Mouse (Mus musculus) gastrocnemius, adult 18-20 months (tissue): ENCODE data around the gene Gm5089. TPM values are rescaled to one million over a fixed set of nuclear protein-coding genes. Genes with fewer than 3 reads are reported as not detected.
"Not testable (repeated sequence)": the region's sequence is repeated elsewhere in the genome, so short reads cannot be mapped to it uniquely, and the experiment has no call there.

Source experiments
- DNase-seq: peaks from one replicate; pipeline ENCODE4 v3.0.0; 2021; ENCODE audit warnings: low spot score
- total RNA-seq, 2 experiments: library from RNA; stranded (reverse); gene quantifications; 2 replicates each; pipeline ENCODE4 v1.2.3; 2021

The Gm5089 gene
- total RNA-seq, 2 experiments from 2014 or later = not detected

DNA sequence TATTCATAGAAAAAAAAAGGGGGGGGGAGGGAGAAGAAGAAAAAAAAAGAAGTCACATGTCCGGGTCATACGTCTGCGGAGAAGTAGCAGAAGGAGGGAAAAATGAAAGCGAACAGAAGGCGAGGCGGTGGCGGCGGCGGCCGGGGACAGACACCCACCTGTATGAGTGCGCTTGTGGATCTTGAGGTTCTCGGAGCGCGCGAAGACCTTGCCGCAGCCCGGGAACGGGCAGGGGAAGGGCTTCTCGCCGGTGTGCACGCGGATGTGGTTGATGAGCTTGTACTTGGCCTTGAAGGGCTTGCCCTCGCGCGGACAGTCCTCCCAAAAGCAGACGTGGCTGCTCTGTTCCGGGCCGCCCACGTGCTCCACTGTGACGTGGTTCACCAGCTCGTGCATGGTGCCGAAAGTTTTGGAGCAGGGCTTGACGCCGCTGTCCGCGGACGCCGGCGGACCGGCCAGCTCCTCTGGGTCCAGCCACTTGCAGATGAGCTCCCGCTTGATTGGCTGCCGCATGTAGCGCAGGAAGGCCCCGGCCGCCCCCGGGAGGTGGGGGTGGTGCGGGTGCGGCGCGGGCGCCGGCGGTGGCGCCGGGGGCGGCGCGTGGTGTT, 12.9 kb upstream of the Gm5089 start:
- peak; percentile 25 for DNase-seq

DNA sequence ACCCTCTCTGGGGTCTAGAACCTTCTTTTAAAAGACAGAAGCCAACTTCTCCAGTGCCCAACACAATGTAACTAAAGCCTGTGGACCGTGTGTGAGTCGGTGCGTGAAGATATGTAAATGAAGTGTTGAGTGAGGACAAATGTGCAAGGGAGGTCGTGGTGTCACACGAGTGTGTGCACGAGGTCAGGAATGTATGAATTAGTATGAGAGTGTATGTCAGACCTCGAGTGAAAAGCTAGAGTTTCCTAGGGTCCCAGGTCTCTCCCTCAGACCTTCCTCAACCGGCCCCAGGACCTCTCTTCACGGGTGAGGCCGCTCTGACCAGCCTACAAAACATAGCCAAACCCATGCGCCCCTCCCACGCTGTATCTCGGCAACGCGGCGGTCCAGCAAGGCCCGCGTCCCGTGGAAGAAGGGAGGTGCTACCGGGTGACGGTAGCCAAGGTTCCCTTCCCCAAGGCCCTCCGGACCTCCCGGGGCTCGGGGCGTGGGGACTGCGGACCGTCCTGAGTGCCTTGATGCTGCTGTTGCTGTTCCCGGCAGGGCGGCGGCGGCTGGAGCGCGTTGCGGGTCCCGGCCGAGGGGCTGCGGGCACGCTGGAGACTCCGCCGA, 12.3 kb upstream of the Gm5089 start:
- DNase-seq = no peak

DNA sequence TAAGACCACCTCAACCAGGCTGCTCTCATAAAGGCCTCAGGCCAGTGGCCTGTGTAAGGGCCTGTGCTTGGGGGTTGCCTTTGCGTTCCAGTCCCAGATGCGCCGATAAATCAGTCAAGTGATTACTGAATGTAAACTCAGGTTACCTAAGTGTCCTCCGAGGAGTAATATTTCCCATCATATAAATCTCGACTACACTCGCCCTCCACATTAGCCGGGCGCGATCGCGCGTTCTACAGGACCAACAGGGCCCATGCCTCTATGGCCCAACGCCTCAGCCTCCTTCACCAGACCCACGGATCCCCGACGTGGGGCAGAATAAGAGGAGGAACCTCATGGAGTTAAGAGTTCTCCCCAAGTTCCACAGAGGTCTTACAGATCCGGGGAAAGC, 11.8 kb upstream of the Gm5089 start:
- DNase-seq = no peak

DNA sequence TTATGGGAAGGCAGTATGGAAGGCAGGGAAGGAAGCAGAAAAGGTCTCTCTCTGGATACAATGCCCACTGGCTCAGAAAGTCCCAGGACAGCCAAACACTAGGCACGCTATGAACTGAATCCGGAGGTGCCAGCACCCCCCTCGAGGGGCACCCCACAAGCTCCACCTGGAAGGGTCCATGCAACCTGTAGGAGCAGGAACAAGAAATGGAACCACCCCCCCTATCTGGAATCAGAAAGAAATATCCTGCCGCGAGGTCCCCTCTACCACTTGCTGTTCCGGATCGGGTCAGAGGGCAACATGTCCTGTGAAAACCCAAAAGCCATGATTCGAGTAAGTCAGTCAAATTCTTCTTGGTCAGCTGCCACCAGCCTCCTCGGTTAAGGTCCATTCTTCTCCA, 11.1 kb upstream of the Gm5089 start:
- no peak for DNase-seq

DNA sequence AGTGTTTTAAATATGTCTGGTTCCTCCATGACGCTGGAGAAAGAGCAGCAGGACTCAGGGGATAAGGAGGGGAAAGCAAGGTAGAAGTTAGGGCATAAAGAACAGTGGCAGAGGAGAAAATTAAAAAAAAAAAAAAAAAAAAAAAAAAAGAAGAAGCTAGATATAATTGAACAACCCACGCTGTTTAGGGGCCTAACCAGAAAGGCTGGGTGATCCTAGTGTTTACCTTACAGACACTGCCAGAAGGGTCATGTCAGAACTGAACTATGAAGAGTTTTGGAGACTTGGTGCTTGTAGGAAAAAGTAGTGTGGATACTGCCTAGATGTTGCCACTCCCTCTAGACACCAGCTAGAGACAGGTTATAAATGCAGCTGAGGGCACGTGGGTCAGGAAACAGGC, 10.6 kb upstream of the Gm5089 start:
- no peak for DNase-seq

DNA sequence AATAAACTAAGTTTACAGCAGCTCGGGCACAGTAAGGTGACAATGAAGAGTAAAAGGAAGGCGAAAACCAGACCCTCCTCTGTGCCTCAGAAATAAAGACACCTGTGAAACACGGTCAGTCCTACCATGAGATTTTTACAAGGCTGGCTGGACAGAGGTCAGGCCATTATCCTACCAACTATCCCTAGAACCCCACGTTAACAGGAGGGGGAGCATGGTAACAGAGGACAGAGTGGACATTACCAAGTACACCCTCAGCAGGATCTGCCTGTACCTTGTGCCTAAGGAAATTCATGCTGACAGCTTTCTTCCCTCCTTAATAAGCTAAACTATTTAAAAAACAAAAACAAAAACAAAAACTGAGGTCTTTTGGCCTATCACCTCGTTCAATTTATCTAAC, 9.3 kb upstream of the Gm5089 start:
- DNase-seq = no peak

DNA sequence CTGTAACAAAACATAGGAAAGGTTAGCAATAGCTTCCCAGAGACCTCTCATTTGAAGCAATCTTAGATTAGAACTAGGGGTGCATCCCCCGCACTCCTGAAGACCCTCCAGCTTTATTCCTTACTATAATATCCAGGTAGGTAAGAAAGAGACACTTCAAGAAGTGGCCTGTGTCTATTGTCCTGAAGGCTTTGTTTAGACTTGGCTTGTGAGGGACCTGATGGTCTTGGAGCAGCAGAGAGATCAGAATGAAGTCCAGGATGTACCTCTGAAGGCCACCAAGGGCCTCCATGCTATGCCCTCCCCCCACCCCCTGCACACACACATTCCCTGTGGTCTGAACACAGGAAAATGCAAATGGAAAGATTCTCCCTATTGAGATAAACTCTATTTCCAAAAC, 8.9 kb upstream of the Gm5089 start:
- no peak for DNase-seq

DNA sequence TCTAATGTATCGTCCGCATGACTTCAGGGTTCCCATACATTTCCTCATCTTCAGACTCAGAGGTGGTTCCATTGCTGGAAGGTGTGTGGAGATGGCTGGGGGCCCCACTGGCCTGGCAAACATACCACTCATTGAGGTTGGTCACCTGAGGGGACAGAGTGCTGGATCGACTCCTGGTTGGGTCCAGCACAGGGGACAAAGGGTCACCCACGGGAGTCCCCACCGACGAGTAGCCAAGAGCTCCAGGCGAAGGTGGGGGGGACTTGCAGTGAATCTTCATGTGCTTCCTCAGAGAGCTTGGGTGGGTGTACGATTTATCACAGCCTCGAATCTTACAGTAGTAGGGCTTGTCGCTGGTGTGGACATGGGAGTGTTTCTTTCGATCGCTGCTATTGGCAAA, 8.4 kb upstream of the Gm5089 start:
- not testable (repeated sequence) for DNase-seq

DNA sequence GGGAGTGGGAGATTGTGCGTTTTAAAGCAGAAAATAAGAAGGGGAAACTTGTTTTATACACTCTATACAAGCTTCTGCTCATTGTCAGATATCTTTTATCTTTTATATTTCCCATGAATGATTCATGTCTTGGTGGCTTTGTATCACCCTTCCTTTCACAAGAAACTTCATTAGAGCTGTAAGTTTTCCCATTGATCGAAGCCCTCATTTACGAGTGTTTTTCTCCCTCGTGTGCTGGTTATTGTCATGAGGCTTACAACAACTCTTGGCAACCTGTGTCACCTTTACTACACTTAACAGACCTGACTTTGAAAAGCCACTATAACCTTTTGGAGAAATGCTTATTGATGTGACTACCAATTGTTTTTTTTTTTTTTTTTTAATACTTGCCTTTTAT, 4.6 kb upstream of the Gm5089 start:
- DNase-seq = no peak

DNA sequence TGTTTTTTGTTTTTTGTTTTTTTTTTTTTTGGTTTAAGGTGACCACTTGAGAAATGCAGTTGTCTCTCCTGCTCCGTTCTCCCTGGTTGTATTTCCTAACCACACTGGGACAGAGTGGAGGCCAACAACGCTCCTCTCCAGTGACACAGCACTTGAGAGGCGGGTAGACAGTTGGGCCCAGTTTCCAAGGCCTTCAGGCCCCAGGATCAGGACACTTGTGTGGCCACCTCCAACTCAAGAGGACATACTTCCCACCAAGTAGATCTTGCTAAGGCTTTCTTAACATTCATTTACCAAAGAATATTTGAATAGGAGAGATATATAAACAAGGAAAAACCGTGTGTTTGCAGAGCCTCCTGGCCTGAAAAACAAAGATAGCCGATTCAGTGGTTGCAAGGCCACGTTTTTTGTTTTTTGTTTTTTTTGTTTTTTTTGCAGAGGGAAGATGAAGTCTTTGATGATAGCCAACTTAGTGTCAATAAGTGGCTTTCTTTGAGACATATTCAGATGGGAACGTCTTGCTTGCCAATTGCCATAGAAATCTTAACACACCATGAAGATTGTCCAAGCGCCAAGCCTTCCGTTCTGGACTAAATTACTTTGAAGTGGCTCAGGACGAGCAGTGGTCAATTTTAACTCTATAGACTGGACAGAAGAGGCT, 4.1 kb upstream of the Gm5089 start:
- no peak for DNase-seq

DNA sequence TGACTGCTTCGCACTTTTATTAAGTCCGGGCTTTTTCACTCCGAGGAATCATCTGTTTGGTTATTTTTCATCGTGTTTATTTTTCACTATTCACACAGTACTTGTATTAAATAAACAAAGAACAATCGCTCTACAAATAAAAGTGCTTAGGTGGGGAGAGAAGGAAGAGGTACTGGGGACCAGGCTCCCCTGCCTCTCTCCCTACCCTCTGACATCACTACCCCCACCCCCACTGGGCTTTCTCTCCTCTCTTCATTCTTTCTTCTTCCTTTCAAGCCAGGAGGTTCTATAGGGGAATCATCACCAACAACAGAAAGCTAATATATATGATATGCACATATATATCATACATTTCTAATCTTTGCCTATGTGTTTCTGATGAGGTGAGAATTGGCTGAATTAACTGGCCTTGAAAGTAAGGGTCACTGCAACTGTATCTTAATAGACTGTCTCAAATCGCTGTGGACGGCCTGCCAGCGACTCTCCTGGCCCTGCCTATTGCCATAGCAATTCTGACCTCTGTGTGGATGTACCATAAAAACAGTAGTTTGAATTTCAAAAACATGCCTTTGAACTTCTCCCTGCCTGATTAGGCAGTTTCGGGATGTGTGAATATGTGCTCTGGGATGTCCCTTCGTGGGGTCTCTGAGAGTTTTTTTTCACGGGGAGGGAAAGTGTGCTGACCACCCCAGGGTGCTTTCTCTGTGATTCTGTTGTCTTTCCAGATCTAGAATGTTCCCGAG, 3.3 kb upstream of the Gm5089 start:
- DNase-seq = no peak

DNA sequence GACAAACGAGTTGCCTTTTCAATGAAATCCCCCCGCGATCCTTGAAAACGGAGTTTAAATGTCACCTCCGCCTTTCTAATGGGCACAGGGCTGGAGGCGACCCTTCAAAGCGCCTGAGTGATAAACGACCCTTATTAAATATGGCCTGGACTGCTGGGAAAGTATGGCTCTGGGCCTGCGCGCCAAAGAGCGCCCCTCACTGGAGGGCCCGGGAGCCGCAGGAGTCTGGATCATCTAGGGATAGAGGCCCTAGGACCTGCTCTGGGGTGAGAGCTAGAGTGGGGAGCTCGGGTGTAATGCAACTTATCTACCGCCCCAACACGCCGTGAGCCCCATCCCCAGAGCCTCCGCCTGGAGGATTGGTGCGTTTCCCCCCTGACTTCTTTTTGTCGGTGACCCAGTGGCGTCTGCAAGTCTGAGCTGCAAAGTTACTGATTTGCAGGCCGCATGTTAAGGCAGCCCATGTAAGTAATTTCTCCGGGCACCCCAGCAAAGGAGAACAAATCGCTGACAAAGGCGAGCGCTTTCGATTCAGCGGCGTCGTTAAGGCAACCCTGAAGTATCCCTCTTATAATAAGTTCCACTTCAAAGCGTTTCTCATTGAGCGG, 2.6 kb upstream of the Gm5089 start:
- no peak for DNase-seq

DNA sequence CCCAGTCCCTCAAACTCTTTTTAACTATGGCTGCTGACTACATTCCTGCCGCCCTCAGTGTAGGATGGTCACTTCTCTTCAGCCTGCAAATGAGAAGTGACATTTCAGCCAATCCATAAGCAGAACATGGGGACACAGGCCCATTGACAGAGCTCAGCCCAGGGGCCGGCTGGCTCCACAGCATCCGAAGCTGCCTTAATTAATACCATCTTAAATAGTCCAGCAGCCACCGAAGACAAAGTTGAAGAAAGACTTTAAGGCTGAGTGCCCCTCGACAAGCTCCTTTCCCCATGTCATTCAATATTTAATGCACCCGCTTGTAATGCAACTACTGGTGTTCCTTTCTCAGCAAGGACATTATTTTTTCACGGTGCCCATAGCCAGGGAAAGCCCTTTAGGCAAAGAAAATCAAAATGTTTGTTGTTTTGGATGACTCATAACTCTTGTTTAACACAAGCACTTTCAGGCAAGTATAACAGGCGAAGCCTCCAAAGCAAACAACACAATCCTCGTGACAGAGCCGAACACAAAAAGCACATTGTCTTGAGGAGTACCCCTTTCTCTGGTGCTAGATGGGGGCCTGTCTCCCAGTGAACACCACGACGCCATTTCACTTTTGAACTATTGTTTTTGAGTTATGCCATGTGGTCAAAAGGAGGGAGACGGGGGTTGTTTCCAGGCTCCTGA, 1.9 kb upstream of the Gm5089 start:
- no peak for DNase-seq

DNA sequence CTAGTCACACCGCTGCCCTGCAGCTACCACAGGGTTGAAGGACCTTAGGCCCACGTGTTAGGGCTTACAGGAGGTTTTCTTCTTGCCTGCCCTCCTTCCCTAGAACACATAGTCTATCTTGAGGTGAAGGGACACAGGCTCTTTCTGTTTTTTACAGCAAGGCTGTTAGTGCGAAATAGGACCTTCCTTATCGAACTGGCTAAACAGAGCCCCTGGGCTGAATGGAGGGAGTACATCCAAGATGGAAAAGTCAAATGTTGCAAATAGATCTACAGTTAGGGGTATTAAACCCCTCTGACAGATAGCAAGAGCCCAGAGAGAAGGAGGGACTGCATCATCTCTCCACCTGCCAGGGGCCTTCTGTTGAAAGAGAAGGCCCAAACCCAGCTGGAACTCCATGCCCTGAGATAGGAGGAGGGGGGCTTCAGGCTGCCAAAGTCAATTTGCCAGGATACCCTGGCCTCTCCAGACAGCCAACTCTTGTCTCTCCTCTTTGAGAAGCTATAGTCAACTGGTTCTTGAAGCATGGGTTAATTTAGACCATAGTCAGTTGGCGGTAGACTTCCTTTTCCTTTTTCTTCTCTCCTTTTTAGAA, 733 bp upstream of the Gm5089 start:
- DNase-seq = no peak

DNA sequence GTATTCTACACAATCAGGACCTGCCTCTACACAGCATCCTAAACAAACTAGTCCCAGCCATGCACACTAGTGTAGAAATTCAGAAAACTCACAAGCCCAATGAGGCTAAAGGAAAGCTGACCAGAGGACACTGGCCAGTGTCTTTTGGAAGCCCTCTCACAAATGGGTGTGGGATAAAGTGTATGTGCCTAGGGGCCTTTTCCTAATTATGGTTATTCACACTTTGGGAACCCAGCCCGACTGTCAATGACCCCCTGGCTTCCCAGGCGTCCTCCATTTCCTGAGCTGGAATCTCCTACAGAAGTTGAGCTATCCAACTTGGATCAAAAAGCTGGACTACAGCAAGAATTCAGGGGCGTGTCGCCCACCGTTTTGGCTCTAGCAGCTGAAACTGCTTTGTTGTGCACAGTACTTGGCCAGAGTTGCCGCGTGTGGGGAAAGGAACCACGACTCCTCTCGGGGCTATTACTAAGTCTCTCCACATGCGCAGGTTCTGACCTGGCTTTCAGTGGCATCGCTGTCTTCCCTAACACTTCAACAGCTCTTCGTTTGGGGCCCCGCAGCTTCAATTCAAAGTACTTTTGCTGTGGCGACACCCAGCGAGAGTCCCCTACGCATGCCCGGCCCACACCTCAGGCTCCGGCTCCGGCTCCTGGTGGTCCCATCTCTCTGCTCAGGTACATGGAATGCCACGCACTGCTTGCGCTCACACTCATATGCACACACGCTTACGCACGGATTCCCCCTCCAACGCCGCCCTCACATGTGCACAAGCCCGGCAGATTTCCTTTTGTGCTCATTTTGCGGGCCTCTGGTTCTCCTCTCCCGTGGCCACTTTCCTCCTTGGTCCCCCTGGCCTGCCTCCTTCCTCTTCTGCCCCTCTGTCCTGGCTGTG, 1.1 kb downstream of the Gm5089 start:
- no peak for DNase-seq

DNA sequence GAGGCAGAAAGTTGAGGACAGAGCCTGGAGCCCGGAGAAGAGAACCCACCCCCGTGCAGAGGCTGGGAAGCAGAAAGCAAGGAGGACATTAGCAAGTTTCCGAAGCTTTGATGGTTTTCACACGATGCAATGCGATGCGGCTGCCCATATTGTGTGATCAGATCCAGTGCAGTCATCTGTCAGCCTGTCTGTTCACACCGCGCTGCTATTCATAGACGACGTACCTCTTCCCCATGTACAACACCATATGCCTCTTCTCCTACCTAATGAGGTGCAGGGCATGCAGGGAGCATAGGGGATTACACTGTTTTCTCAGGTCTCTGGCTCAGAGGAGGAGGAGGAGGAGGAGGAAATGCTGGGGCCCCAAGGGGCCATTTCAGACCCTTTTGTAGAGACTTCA, 14.1 kb downstream of the Gm5089 start:
- no peak for DNase-seq

DNA sequence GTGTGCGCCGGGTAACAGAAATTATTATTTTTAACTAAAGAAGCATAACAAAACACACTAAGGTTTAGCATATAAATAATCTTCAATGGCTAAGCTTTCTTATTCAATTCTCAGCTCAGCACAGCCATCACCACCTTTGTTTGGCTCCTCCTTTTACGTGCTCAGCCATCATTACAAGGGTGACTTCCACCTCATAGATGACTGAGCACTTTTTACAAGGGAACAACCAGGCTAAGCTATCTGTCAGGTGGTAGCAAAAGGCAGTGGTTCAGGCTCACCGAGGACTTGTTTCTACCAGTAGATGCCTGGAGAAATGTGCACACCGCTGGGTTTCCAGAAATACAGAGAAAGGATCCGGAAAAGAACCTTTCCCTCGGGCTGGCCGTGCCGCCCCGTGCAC, 16.9 kb downstream of the Gm5089 start:
- no peak for DNase-seq

DNA sequence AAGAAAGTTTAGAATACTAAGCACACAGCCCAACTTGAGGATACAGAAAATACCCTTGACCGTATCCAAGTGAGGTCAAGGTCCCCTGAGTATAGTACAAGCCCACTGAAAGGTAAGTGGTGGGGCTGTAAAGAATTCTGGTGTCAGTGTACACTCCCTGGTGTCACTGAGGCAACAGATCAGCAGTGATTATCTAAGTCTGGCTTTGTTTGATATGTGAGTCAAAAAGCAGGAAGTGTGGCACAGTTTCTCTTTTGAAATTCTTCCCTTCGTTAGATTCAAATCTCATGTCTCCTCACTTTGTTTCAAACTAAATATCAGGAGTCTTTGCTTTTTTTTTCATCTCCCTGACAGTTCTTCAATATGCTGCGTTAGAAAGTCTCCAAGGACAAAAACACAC, 18.4 kb downstream of the Gm5089 start:
- no peak for DNase-seq

DNA sequence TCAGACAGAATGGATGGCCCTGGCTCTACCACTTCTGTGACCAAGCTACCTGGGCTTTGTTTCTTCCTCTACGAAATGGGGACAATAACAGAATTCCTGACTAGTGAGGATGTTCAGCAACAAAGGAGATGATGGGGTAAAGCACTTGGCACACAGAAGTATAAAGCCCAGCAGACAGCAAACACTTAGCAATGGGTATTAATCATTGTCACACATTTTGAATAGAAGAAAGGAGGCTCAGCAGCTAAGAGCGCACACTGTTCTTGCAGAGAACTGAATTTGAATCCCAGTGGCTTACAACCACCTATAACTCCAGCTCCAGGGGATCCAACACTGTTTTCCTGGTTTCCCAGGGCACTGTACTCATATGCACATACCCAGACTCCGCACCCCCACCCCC, 23.3 kb downstream of the Gm5089 start:
- no peak for DNase-seq

DNA sequence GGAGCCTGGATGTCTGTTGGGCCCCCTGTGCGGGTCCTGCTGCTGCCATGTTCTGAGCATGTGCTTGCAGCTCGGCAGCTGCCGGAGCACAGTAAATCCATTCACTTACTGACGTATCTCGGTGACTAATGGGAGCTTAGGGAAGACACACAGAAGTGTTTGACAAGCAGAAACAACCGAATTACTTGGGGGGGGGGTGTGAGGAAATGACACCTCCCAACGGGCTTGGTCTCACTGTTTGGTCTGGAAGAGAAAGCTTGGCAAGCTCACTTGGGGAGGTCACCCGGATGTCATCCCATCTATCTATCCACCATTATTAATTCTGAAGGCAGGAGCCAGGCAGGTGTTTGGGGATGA, 23.7 kb downstream of the Gm5089 start:
- DNase-seq = no peak
